Mouse (Mus musculus): ENCODE data around the gene Kif19a.

DNA sequence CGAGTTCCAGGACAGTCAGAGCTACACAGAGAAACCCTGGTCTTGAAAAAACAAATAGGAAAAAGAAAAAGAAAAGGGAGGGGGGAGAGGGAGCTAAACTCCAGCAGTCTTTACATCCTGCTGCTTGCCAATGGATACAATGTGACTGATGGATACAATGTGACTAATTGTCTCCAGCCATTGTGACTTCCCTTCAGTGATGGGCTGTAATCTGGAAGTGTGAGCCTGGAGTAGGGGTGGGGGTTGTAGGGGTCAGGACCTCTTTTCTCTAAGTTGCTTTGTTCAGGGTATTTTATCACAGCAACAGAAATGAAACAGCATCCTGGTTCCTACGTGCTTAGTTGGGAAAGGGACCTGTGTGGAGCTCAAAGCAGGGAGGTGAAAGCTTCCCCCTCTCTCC, 53.9 kb downstream of the Kif19a start:
- no peak for TF ChIP-seq POLR2A (IDR thresholded peaks at IDR 0.05; ENCODE audit: low read depth, low read length)
- no peak for TF ChIP-seq CTCF (IDR thresholded peaks at IDR 0.05; ENCODE audit: extremely low read depth, insufficient read depth, insufficient read length, insufficient replicate concordance)
